Mouse (Mus musculus): ENCODE data around the gene Atp10b.

Gene Atp10b

DNA sequence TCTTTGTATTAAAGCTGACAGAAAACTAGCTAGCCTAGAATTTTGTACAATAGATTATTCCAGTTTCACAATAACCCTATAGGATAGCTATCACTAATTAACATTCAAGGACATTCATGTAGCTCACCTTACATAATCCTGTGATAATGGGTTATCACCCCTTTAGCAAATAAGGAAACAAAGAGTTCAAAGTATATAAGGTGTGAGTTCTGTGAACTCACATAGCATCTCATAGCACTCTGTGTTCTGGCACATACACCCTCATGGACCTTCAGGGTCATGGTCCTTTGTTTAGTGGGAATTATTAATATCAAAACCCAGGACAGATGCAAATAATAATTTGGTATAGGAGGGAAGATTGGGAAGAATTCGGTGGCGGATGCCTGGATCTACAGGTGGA lies 50.4 kb downstream of the Atp10b start:
- WGBS: 92% methylated on average over 2 of the region's 2 CpGs

DNA sequence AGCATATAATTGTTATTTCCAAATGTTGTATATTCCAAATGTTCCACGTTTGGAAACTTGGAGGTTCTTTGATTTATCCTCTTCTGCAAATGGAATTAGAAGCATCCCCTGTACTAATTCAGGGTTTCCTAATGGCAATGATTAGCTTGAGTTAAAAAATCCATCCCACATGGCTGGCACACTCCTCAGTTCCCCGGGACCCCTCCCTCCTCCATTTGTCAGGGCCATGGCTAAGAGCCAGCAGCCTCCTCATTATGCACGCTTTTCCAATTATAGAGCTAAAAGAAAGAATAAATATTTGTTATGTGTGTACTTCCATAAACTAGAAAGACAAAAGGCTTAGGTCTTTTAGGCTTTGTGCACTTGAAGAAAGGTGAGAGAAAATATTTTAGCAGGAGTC lies 53.9 kb downstream of the Atp10b start:
- WGBS: 50% methylated on average over 3 of the region's 3 CpGs

DNA sequence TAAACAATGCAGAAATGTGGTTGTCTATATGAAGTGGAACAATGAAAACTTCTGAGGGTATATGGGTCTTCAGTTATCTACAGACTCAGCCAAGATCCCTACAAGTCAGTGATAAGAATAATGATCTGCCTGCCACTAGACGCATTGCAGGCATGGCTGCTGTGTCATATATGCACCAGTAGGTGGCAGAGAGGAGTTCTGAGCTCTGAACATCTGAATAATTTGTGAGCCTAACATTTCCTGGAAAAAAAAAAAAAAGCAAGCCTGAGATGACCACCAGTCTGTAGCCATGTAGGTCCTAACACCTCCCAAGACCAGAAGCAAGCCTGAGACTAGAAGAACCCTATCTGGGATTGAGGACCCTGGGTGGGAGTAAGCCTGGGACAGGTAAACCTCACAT lies 63.5 kb downstream of the Atp10b start:
- WGBS: 28% methylated on average over 1 of the region's 1 CpGs

- 93% methylated on average over 1 of the region's 1 CpGs for WGBS
Observed at GRCm38 (mm10) chr11:43213740-43214139, 64.1 kb downstream of the Atp10b start.

DNA sequence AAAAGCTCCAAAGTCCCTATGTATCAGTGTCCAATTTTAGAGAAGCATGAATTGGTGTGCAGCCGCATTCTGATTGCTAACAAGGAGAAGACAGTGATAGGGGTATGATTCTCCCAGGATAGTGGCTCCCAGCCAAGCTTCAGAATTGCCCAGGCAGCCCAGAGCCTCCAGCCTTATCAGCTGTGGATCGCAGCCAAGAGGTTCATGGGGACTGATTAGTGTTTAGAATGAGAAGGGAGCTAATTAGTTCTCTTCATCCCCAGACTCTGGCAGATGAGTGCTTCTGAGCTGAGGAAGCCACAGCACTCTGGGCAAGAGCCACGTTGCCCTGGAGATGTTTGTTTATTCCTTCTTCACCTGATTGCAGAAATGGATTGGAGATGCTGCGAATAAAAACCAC lies 67.3 kb downstream of the Atp10b start:
- 46% methylated on average over 4 of the region's 4 CpGs for WGBS

DNA sequence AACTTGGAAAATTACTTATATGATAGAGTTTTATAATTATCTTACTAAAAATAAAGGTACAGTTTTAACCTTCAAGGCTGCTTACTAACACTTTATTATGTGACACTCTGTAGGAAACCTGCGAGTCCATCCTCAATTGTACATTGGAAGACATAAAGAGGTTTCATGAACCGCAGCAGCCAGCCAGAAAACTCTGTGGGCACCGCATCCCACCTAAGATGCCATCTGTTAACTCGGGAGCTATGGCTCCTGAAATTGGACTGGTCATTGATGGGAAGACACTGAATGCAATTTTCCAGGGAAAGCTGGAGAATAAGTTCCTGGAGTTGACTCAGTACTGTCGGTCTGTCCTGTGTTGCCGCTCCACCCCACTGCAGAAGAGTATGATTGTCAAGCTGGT lies 80.6 kb downstream of the Atp10b start:
- whole genome bisulfite sequencing: 91% methylated on average over 6 of the region's 6 CpGs

- WGBS: 62% methylated on average over 7 of the region's 7 CpGs
Observed at GRCm38 (mm10) chr11:43232073-43232472, 82.4 kb downstream of the Atp10b start.

DNA sequence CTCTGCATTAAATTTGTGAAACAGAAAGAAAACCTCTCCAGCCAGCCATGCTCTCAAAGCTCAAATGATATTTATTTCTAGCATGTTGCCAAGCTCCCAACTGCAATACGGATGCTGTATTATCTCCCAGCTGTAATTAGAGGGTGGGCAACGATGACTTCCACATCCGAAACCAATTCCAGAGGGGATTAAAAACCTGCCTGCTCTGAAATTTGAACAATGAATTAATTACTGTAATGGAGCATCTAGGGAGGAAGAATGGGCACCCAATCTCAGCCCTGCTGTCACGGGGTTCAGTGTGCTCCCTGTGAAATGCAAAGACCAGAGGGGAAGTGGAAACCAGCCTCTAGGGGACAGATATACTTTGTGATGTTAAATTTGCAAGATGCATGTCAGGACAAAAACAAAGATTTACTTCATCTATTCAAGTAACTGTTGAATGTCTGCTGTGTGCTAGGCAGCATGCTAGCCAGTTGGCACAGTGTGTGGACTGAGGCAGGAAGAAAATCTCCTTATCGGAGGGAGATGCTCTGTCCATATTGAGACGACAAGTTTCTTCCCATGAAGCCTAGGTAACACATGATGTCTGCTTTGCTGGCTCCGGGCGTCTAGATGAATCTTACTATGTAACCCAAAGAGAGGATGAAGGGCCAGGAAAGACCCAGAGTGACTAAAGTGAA lies 86.8 kb downstream of the Atp10b start:
- WGBS: 56% methylated on average over 8 of the region's 8 CpGs

DNA sequence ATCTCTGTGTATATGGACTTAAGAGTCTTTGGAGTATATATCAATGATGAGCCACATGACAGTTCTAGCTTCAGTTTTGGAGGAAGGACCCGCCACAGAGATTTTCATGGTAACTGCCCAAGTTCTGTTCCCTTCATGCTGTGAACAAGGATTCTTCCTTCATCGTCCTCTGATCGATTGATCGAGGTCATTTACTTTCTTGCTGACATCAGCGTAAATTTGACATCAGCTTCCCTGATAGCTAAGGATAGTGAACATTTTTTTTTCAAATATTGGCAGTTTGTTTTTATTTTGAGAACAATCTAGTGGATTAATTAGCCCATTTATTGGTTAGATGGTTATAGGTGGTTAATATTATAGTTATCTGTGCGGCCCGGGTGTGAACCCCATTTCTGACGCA lies 90.1 kb downstream of the Atp10b start:
- WGBS: 96% methylated on average over 8 of the region's 8 CpGs

- 52% methylated on average over 6 of the region's 6 CpGs for WGBS
Observed at GRCm38 (mm10) chr11:43253034-43253433, 103.4 kb downstream of the Atp10b start.

- WGBS: 84% methylated on average over 4 of the region's 4 CpGs
Observed at GRCm38 (mm10) chr11:43255262-43255661, 105.6 kb downstream of the Atp10b start.

DNA sequence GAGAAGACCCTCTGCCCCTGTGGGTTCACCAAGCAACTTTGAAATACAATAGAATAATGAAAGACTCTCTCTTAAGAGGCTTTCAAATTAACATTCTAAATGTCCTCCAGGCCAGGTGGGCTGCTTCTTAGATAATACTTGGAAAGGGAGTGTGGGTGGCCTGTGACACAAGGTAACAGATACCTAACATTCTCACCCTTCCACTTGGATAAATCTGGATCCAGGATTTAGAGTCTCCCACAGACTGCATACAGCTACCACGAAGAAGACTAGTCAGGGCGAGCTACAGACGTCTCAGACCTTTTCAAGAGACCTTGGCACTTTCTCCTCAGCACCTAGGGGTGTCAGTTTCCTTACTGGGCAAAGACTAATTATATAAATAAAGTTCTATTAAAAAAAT lies 107.6 kb downstream of the Atp10b start:
- WGBS: 84% methylated on average over 3 of the region's 3 CpGs

GRCm38 (mm10) chr11:43257781-43258180 lies 108.1 kb downstream of the Atp10b start:
- 64% methylated on average over 7 of the region's 7 CpGs for WGBS

GRCm38 (mm10) chr11:43263548-43264218 lies 114.0 kb downstream of the Atp10b start:
- WGBS: 43% methylated on average over 3 of the region's 3 CpGs

DNA sequence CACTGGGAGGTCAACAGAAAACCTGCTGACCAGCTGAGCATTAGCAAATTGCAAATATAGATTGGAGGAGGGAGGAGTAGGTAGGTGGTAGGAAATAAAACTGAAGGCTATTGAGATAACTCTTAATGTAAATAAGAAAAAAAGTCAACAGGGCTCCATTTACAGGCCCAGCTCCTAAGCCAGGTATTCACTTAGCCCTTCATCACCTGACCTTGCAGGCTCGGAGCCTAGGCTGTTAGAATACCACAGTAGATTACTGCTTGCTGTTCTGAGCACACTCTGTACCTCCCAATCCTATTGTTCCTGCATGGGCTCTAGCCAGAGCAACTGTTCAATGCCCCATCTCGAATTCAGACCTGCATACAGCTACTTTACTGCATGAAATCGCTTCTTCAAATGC lies 117.8 kb downstream of the Atp10b start:
- 78% methylated on average over 3 of the region's 3 CpGs for WGBS

DNA sequence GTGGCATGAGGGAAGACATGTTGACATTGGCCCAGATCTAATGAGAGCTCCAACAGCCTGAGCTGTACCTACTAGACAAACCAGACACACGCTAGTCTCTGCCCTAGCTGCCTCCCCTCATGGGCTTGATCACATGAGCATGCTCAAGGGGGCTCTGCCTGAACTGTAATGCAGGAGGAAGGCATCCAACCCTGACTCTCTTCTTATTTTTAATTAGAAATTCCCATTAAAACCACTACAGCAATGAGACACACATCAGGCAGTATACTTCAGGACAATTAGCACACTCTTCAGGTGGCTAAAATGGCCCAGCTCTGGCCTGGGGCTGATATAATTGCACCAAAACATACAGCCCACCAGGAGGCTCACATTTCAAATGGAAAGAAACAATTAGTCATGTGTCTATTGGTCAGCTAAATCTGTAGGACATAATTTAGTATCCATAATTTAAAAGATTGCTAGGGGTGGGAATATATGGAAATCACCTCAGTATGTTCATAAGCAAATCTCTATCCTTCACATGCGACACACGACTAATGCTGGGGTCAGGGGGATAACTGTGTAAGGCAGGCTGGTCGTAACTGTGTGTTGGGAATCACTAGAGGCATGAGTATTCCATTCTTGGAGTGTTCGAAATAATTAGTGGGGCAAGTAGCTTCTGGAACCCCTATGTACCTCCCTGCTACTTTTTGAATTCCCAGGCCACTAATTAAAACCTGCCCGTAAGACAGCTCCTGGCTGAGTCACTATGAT lies 120.0 kb downstream of the Atp10b start:
- WGBS: 64% methylated on average over 6 of the region's 6 CpGs

- 59% methylated on average over 10 of the region's 10 CpGs for WGBS
Observed at GRCm38 (mm10) chr11:43270256-43270806, 120.7 kb downstream of the Atp10b start.

- WGBS: 68% methylated on average over 6 of the region's 6 CpGs
Observed at GRCm38 (mm10) chr11:43297584-43297983, 147.9 kb downstream of the Atp10b start.

DNA sequence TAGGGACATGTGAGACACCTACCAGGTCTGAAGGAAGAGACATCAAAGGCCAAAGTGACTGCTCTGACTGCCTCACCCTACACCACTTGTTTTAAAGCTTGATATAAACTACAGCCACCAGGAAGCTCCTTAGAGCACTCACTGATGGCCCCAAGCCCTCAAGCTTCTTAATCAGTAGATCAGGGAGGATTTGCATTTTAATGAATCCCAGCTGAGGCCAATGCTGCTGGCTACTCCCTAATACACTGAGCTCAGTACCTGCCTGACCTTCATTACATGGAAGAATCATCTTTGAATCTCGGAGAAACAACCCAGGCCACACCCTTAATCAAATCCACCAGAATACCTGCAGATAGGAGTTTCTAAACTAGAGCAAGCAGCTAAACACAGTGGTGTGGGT lies 161.3 kb downstream of the Atp10b start:
- 50% methylated on average over 1 of the region's 1 CpGs for WGBS
